Mouse (Mus musculus): ENCODE measurements around the gene Ecpas. TPM values are rescaled to one million over a fixed set of nuclear protein-coding genes. Genes with fewer than 3 reads are reported as not detected.

Ecpas gene
- 55.5 TPM for polyA plus RNA-seq (2017; shearing (Covaris generic))

GRCm38 (mm10) chr4:58912629-58913335, at the start of gene Ecpas:
Ecpas (minus strand) TSS chr4:58912749.

GRCm38 (mm10) chr4:58943420-58944205, 31.1 kb upstream of the Ecpas start, which contains the start of gene Zkscan16:
Zkscan16 (plus strand) TSS chr4:58943628.

GRCm38 (mm10) chr4:58787616-58788015, 124.9 kb downstream of the Ecpas start, which contains the start of gene Olfr267:
Olfr267 (minus strand) TSS chr4:58787716.

Other genes starting within 250 kb of the Ecpas start
- 0.34 TPM for gene Olfr267, start 125.0 kb downstream of the Ecpas start, polyA plus RNA-seq (2017; shearing (Covaris generic))
- not detected for gene Zkscan16, start 30.9 kb upstream of the Ecpas start, polyA plus RNA-seq (2017; shearing (Covaris generic))
- gene Ptgr1, start 74.4 kb upstream of the Ecpas start, polyA plus RNA-seq (2017; shearing (Covaris generic)) = not detected
- 6.0 TPM for gene Dnajc25, start 82.3 kb upstream of the Ecpas start, polyA plus RNA-seq (2017; shearing (Covaris generic))
- 6.6 TPM for gene Gm20503, start 90.5 kb upstream of the Ecpas start, polyA plus RNA-seq (2017; shearing (Covaris generic))
- gene Gng10, start 122.3 kb upstream of the Ecpas start, polyA plus RNA-seq (2017; shearing (Covaris generic)) = 74.6 TPM
- gene AI481877, start 226.2 kb upstream of the Ecpas start, polyA plus RNA-seq (2017; shearing (Covaris generic)) = not detected

Data from effector memory CD4-positive, alpha-beta T cell, adult 7 months (primary cell).